Mouse (Mus musculus) erythroblast, adult 5-6 weeks (primary cell): Measurements from ENCODE around the gene Gm4969. TPM values are rescaled to one million over a fixed set of nuclear protein-coding genes. Genes with fewer than 3 reads are reported as not detected.

Source experiments
- total RNA-seq, 2 experiments: library from RNA; stranded (forward) in 1 of 2; stranded (reverse) in 1 of 2; fragments of 150-400 nt in 1 of 2; fragments of 200-764, 138-1000 nt in 1 of 2; gene quantifications; 2 replicates each; pipeline versions ENCODE4 v1.2.3 to v1.2.4; 2015 to 2017; ENCODE audit warnings: low replicate concordance in 2 of 2

The Gm4969 gene
- total RNA-seq, 2 experiments from 2014 or later, result not detected

Other genes with a start within 250 kb of the Gm4969 start
- gene Pglyrp1, start 247.0 kb downstream of the Gm4969 start, total RNA-seq (2015; ENCODE audit: low replicate concordance), result 330 and 397 TPM in 2 replicates
- 26.8 and 56.7 TPM in 2 replicates for gene Pglyrp1, start 247.0 kb downstream of the Gm4969 start, total RNA-seq (2017; ENCODE audit: low replicate concordance)
- gene Ccdc61, start 208.0 kb downstream of the Gm4969 start, total RNA-seq (2015; ENCODE audit: low replicate concordance), result 5.2 TPM in 1 of 2 replicates, not detected in the other
- 5.8 and 16.9 TPM in 2 replicates for gene Ccdc61, start 208.0 kb downstream of the Gm4969 start, total RNA-seq (2017; ENCODE audit: low replicate concordance)
- not detected in 2 replicates for gene Nova2, start 192.5 kb downstream of the Gm4969 start, total RNA-seq (2015; ENCODE audit: low replicate concordance)
- not detected in 2 replicates for gene Nova2, start 192.5 kb downstream of the Gm4969 start, total RNA-seq (2017; ENCODE audit: low replicate concordance)
- not detected in 2 replicates for gene Nanos2, start 131.0 kb downstream of the Gm4969 start, total RNA-seq (2015; ENCODE audit: low replicate concordance)
- gene Nanos2, start 131.0 kb downstream of the Gm4969 start, total RNA-seq (2017; ENCODE audit: low replicate concordance), result not detected in 2 replicates
- not detected in 2 replicates for gene Mypop, start 127.1 kb downstream of the Gm4969 start, total RNA-seq (2015; ENCODE audit: low replicate concordance)
- 0.43 TPM in 1 of 2 replicates, not detected in the other for gene Mypop, start 127.1 kb downstream of the Gm4969 start, total RNA-seq (2017; ENCODE audit: low replicate concordance)
- gene Irf2bp1, start 114.3 kb downstream of the Gm4969 start, total RNA-seq (2015; ENCODE audit: low replicate concordance), result 5.6 and 7.3 TPM in 2 replicates
- 0.77 and 3.9 TPM in 2 replicates for gene Irf2bp1, start 114.3 kb downstream of the Gm4969 start, total RNA-seq (2017; ENCODE audit: low replicate concordance)
- gene Foxa3, start 94.8 kb downstream of the Gm4969 start, total RNA-seq (2015; ENCODE audit: low replicate concordance), result not detected in 2 replicates
- gene Foxa3, start 94.8 kb downstream of the Gm4969 start, total RNA-seq (2017; ENCODE audit: low replicate concordance), result not detected in 2 replicates
- 15.2 and 35.9 TPM in 2 replicates for gene Sympk, start 94.0 kb downstream of the Gm4969 start, total RNA-seq (2015; ENCODE audit: low replicate concordance)
- 7.8 and 21.0 TPM in 2 replicates for gene Sympk, start 94.0 kb downstream of the Gm4969 start, total RNA-seq (2017; ENCODE audit: low replicate concordance)
- not detected in 2 replicates for gene Rsph6a, start 63.7 kb downstream of the Gm4969 start, total RNA-seq (2015; ENCODE audit: low replicate concordance)
- not detected in 2 replicates for gene Rsph6a, start 63.7 kb downstream of the Gm4969 start, total RNA-seq (2017; ENCODE audit: low replicate concordance)
- 1.9 and 3.1 TPM in 2 replicates for gene Dmwd, start 42.1 kb downstream of the Gm4969 start, total RNA-seq (2015; ENCODE audit: low replicate concordance)
- gene Dmwd, start 42.1 kb downstream of the Gm4969 start, total RNA-seq (2017; ENCODE audit: low replicate concordance), result 1.0 and 2.6 TPM in 2 replicates
- gene Dmpk, start 34.5 kb downstream of the Gm4969 start, total RNA-seq (2015; ENCODE audit: low replicate concordance), result 3.8 TPM in 1 of 2 replicates, not detected in the other
- 4.3 and 6.0 TPM in 2 replicates for gene Dmpk, start 34.5 kb downstream of the Gm4969 start, total RNA-seq (2017; ENCODE audit: low replicate concordance)
- 0.42 TPM in 1 of 2 replicates, not detected in the other for gene Six5, start 23.8 kb downstream of the Gm4969 start, total RNA-seq (2015; ENCODE audit: low replicate concordance)
- not detected in 2 replicates for gene Six5, start 23.8 kb downstream of the Gm4969 start, total RNA-seq (2017; ENCODE audit: low replicate concordance)
- 0.21 and 0.77 TPM in 2 replicates for gene Fbxo46, start 1.5 kb upstream of the Gm4969 start, total RNA-seq (2015; ENCODE audit: low replicate concordance)
- gene Fbxo46, start 1.5 kb upstream of the Gm4969 start, total RNA-seq (2017; ENCODE audit: low replicate concordance), result 2.1 and 2.5 TPM in 2 replicates
- gene Qpctl, start 30.9 kb upstream of the Gm4969 start, total RNA-seq (2015; ENCODE audit: low replicate concordance), result 1.3 and 6.7 TPM in 2 replicates
- 0.70 and 1.3 TPM in 2 replicates for gene Qpctl, start 30.9 kb upstream of the Gm4969 start, total RNA-seq (2017; ENCODE audit: low replicate concordance)
- gene Snrpd2, start 31.4 kb upstream of the Gm4969 start, total RNA-seq (2015; ENCODE audit: low replicate concordance), result 15.0 TPM in 2 replicates
- 20.2 and 22.0 TPM in 2 replicates for gene Snrpd2, start 31.4 kb upstream of the Gm4969 start, total RNA-seq (2017; ENCODE audit: low replicate concordance)
- gene Gipr, start 47.8 kb upstream of the Gm4969 start, total RNA-seq (2015; ENCODE audit: low replicate concordance), result 0.42 TPM in 1 of 2 replicates, not detected in the other
- not detected in 2 replicates for gene Gipr, start 47.8 kb upstream of the Gm4969 start, total RNA-seq (2017; ENCODE audit: low replicate concordance)
- gene Eml2, start 58.1 kb upstream of the Gm4969 start, total RNA-seq (2015; ENCODE audit: low replicate concordance), result 1.5 and 2.1 TPM in 2 replicates
- gene Eml2, start 58.1 kb upstream of the Gm4969 start, total RNA-seq (2017; ENCODE audit: low replicate concordance), result 2.8 and 3.7 TPM in 2 replicates
- gene Gpr4, start 94.2 kb upstream of the Gm4969 start, total RNA-seq (2015; ENCODE audit: low replicate concordance), result 0.19 TPM in 1 of 2 replicates, not detected in the other
- not detected in 2 replicates for gene Gpr4, start 94.2 kb upstream of the Gm4969 start, total RNA-seq (2017; ENCODE audit: low replicate concordance)
- 6.5 and 7.7 TPM in 2 replicates for gene Opa3, start 110.0 kb upstream of the Gm4969 start, total RNA-seq (2015; ENCODE audit: low replicate concordance)
- 2.1 and 5.6 TPM in 2 replicates for gene Opa3, start 110.0 kb upstream of the Gm4969 start, total RNA-seq (2017; ENCODE audit: low replicate concordance)
- 34.6 and 35.9 TPM in 2 replicates for gene Vasp, start 153.4 kb upstream of the Gm4969 start, total RNA-seq (2015; ENCODE audit: low replicate concordance)
- 32.5 and 56.6 TPM in 2 replicates for gene Vasp, start 153.4 kb upstream of the Gm4969 start, total RNA-seq (2017; ENCODE audit: low replicate concordance)
- gene Ppm1n, start 161.7 kb upstream of the Gm4969 start, total RNA-seq (2015; ENCODE audit: low replicate concordance), result not detected in 2 replicates
- gene Ppm1n, start 161.7 kb upstream of the Gm4969 start, total RNA-seq (2017; ENCODE audit: low replicate concordance), result not detected in 2 replicates
- gene Rtn2, start 164.3 kb upstream of the Gm4969 start, total RNA-seq (2015; ENCODE audit: low replicate concordance), result not detected in 2 replicates
- not detected in 2 replicates for gene Rtn2, start 164.3 kb upstream of the Gm4969 start, total RNA-seq (2017; ENCODE audit: low replicate concordance)
- 2.9 and 3.1 TPM in 2 replicates for gene Fosb, start 191.7 kb upstream of the Gm4969 start, total RNA-seq (2015; ENCODE audit: low replicate concordance)
- gene Fosb, start 191.7 kb upstream of the Gm4969 start, total RNA-seq (2017; ENCODE audit: low replicate concordance), result 2.2 and 3.8 TPM in 2 replicates
- 8.6 and 8.8 TPM in 2 replicates for gene Ercc1, start 226.4 kb upstream of the Gm4969 start, total RNA-seq (2015; ENCODE audit: low replicate concordance)
- 4.6 and 5.2 TPM in 2 replicates for gene Ercc1, start 226.4 kb upstream of the Gm4969 start, total RNA-seq (2017; ENCODE audit: low replicate concordance)
- 1.2 and 1.9 TPM in 2 replicates for gene Cd3eap, start 241.1 kb upstream of the Gm4969 start, total RNA-seq (2015; ENCODE audit: low replicate concordance)
- gene Cd3eap, start 241.1 kb upstream of the Gm4969 start, total RNA-seq (2017; ENCODE audit: low replicate concordance), result 2.6 and 5.7 TPM in 2 replicates
- 0.19 and 3.3 TPM in 2 replicates for gene Ppp1r13l, start 241.4 kb upstream of the Gm4969 start, total RNA-seq (2015; ENCODE audit: low replicate concordance)
- gene Ppp1r13l, start 241.4 kb upstream of the Gm4969 start, total RNA-seq (2017; ENCODE audit: low replicate concordance), result not detected in 2 replicates